Mouse (Mus musculus): ENCODE data around the gene Gm49354. TPM values are rescaled to one million over a fixed set of nuclear protein-coding genes. Genes with fewer than 3 reads are reported as not detected.

Gene Gm49354
- not detected for polyA plus RNA-seq (2017; shearing (Covaris generic))

GRCm38 (mm10) chr13:59782145-59782544, at the start of gene Gm49354:
Gm49354 (minus strand) TSS chr13:59782245.

DNA sequence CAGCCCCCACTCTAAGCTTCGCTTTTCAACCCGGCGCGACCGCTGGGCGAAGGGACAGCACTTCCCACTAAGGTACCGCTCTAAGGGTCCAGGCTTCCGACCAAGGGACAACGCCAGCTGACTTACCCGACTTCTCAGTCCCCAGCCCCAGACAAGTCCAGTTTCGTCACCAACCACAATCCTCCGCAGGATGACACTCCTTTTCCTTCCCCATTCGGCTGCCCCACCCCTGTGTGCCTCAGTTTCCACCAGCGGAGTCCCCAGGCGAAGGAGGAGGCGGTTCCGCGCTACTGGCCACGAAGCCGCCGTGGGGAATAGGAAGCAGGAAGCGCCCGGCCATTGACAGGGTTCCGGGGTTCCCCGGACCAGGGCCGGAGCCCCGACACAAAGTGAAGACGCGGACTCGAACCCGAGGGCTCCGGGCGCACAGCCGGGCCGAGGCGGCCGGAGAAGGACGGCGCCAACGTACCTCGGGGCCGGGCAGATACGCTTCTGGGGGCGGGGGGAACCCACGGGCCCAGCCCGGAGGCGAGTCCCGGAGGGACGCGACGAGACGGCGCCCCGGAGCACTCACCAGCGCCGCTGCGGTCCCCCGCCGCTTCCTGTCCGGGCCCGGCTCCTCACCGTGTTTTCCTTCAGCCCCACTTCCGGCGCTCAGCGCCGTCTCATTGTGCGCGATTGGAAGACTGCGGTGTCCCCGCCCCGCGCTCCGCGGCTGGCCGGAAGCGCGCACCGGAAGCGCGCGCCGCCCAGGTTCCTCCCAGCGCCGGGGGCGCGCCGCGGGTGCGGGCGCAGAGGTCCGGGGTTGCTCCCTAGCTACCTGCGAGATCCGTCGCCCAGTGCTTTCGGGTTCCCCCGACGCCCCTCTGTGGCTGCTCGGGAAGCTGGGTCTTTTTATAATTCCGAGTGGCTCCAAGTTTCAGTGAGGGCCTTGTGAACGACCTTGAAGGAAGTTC, 40.7 kb upstream of the Gm49354 start, which contains the start of gene Tut7:
Gene Tut7 (minus strand): TSS at position 641 of the 956 bp plus-strand sequence.

GRCm38 (mm10) chr13:59769296-59770163, 12.5 kb downstream of the Gm49354 start, which contains the start of gene Isca1:
Isca1 (minus strand) TSS chr13:59769810.

GRCm38 (mm10) chr13:59746711-59747110, 35.3 kb downstream of the Gm49354 start, which contains the start of gene 1700014D04Rik:
1700014D04Rik (minus strand) TSS chr13:59746752.

DNA sequence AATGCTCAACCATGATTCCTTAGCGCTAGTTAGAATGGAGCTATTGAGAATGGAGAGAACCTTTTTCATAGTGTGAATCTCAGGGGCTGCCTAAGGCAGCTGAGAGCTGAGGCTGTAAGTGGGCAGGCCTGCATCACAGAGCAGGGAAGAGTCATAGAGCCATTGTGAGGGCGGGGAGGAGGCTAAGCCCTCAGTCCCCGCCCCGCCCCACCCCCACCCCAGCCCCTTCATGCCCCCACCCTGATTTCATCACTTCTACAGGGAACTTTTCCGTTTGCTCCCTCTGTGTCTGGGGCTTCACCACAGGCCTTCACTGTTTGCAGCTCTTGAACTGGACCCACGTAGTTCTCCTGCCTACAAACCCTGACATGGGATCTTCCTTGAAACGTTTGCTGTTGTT, 50.4 kb downstream of the Gm49354 start, which contains the start of gene Spata31d1d:
Gene Spata31d1d (minus strand): TSS at position 101 of the 400 bp plus-strand sequence.

GRCm38 (mm10) chr13:59711984-59712383, 70.1 kb downstream of the Gm49354 start, which contains the start of gene Spata31d1b:
Spata31d1b (plus strand) TSS chr13:59712284.

GRCm38 (mm10) chr13:59710230-59710629, 71.8 kb downstream of the Gm49354 start, which contains the start of gene Spata31d1a:
Spata31d1a (minus strand) TSS chr13:59710330.

Other genes starting within 250 kb of the Gm49354 start
- gene Agtpbp1, start 197.0 kb downstream of the Gm49354 start, polyA plus RNA-seq (2017; shearing (Covaris generic)): 19.6 TPM
- 38.1 TPM for gene Naa35, start 197.0 kb downstream of the Gm49354 start, polyA plus RNA-seq (2017; shearing (Covaris generic))
- gene Golm1, start 106.4 kb downstream of the Gm49354 start, polyA plus RNA-seq (2017; shearing (Covaris generic)): 60.6 TPM
- not detected for gene 4921517D22Rik, start 88.1 kb downstream of the Gm49354 start, polyA plus RNA-seq (2017; shearing (Covaris generic))
- gene Spata31d1a, start 71.9 kb downstream of the Gm49354 start, polyA plus RNA-seq (2017; shearing (Covaris generic)): not detected
- not detected for gene Spata31d1b, start 70.0 kb downstream of the Gm49354 start, polyA plus RNA-seq (2017; shearing (Covaris generic))
- not detected for gene Spata31d1d, start 50.5 kb downstream of the Gm49354 start, polyA plus RNA-seq (2017; shearing (Covaris generic))
- not detected for gene 1700014D04Rik, start 35.5 kb downstream of the Gm49354 start, polyA plus RNA-seq (2017; shearing (Covaris generic))
- 117 TPM for gene Isca1, start 12.4 kb downstream of the Gm49354 start, polyA plus RNA-seq (2017; shearing (Covaris generic))
- gene Tut7, start 40.9 kb upstream of the Gm49354 start, polyA plus RNA-seq (2017; shearing (Covaris generic)): 184 TPM